Mouse (Mus musculus) stomach, embryonic 15.5 days (tissue): ENCODE results near the gene Ess2. TPM values are rescaled to one million over a fixed set of nuclear protein-coding genes. Genes with fewer than 3 reads are reported as not detected.

ENCODE experiments used
- ATAC-seq: fragments of 200-750 bp; cut with Nextera tagmentation; 2 replicates; pipeline ENCODE4 v1.8.0; 2017; ENCODE audit warnings: low read depth, moderate number of reproducible peaks, moderate TSS enrichment; ENCODE audit not compliant: insufficient read depth, low FRiP score
- H3K27ac ChIP-seq: fragments of 300-500 bp; sonication (generic); 2 replicates; pipeline ENCODE4 v1.5.1; 2015; ENCODE audit warnings: mild to moderate bottlenecking, inconsistent platforms
- H3K27me3 ChIP-seq: fragments of 300-500 bp; sonication (generic); replicated peaks from 2 replicates; pipeline ENCODE4 v1.6.1; 2015; ENCODE audit warnings: inconsistent platforms
- H3K36me3 ChIP-seq: fragments of 300-500 bp; sonication (generic); 2 replicates; pipeline ENCODE4 v1.6.1; 2015; ENCODE audit warnings: inconsistent platforms
- H3K4me1 ChIP-seq: fragments of 300-500 bp; sonication (generic); 2 replicates; pipeline ENCODE4 v1.6.1; 2015; ENCODE audit warnings: inconsistent platforms
- H3K4me2 ChIP-seq: fragments of 300-500 bp; sonication (generic); 2 replicates; pipeline ENCODE4 v1.6.1; 2015; ENCODE audit warnings: mild to moderate bottlenecking, inconsistent platforms
- H3K4me3 ChIP-seq: fragments of 300-500 bp; sonication (generic); replicated peaks from 2 replicates; pipeline ENCODE4 v1.5.1; 2015; ENCODE audit warnings: inconsistent platforms
- H3K9ac ChIP-seq: fragments of 300-500 bp; sonication (generic); 2 replicates; pipeline ENCODE4 v1.6.1; 2015; ENCODE audit warnings: inconsistent platforms
- H3K9me3 ChIP-seq: fragments of 300-500 bp; sonication (generic); 2 replicates; pipeline ENCODE4 v1.6.1; 2016; ENCODE audit warnings: inconsistent platforms
- WGBS: fragments of 180-500 bp; shearing (Covaris S2); methylation state at CpG from one replicate; pipeline ENCODE4 v1.1.7; 2015; 5-methylcytosine and 5-hydroxymethylcytosine counted together
- polyA plus RNA-seq: library from polyadenylated mRNA; unstranded; fragments of >200 nt; fragmentation: Nextera tagmentation; extraction: Ambion mirVana; gene quantifications from 2 replicates; pipeline ENCODE4 v1.2.1, GENCODE M21; 2015

Ess2 gene
- polyA plus RNA-seq, 1 experiment from 2014 or later: 31.7 TPM

- Histone ChIP-seq H3K27me3 (peaks cover 63% of the 10 kb centered on the region), H3K9me3 (no peaks in the 10 kb centered on the region), H3K9ac (no peak within 1 kb of the TSS), H3K27ac (no peak within 1 kb of the TSS), H3K4me3 (peak within 1 kb of the TSS; percentile 41), H3K36me3 (no peaks in the 10 kb centered on the region), H3K4me1 (peaks cover 22% of the 10 kb centered on the region), H3K4me2 (peak within 1 kb of the TSS; percentile 76)
- no peak for ATAC-seq
- WGBS: under 1% methylated on average over 105 of the region's 106 CpGs
Observed at GRCm38 (mm10) chr16:17914307-17915249, 3.4 kb upstream of the Ess2 start, which contains the start of gene Gsc2. Gsc2 (minus strand) TSS chr16:17915059.

- no peak for ATAC-seq
- Histone ChIP-seq H3K36me3 (peaks cover 42% of the 10 kb centered on the region), H3K9me3 (no peaks in the 10 kb centered on the region), H3K27me3 (no peaks in the 10 kb centered on the region), H3K27ac (no peak within 1 kb of the TSS), H3K4me3 (no peak within 1 kb of the TSS), H3K9ac (no peak within 1 kb of the TSS), H3K4me2 (no peak within 1 kb of the TSS), H3K4me1 (no peaks in the 10 kb centered on the region)
- WGBS: 88% methylated on average over 14 of the region's 14 CpGs
Observed at GRCm38 (mm10) chr16:17898462-17898861, 12.7 kb downstream of the Ess2 start, which contains the start of the genes Dgcr2 and Tssk2. Dgcr2 (minus strand) TSS chr16:17898562. Tssk2 (plus strand) TSS chr16:17898637.

- ATAC-seq: no peak
- H3K27ac ChIP-seq: no peak overlapping the region
Observed at GRCm38 (mm10) chr16:17896091-17896490, 15.1 kb downstream of the Ess2 start.

GRCm38 (mm10) chr16:17893923-17894322, 17.2 kb downstream of the Ess2 start, which contains the start of gene Tssk1:
Tssk1 (plus strand) TSS chr16:17894223.
- peaks cover 15% of the 10 kb centered on the region for H3K4me1 ChIP-seq
- no peak within 1 kb of the TSS for H3K9ac ChIP-seq
- ATAC-seq: no peak
- peaks cover 5% of the 10 kb centered on the region; the same call in 1 of the 2 replicates for H3K36me3 ChIP-seq
- H3K27ac ChIP-seq: no peak within 1 kb of the TSS
- no peaks in the 10 kb centered on the region for H3K27me3 ChIP-seq
- no peak within 1 kb of the TSS for H3K4me2 ChIP-seq
- no peaks in the 10 kb centered on the region for H3K9me3 ChIP-seq
- WGBS: 76% methylated on average over 2 of the region's 2 CpGs
- H3K4me3 ChIP-seq: no peak within 1 kb of the TSS

More at GRCm38 (mm10) chr16:17896091-17896490, 15.1 kb downstream of the Ess2 start:
- no peak overlapping the region for H3K9ac ChIP-seq
- no peaks in the 10 kb centered on the region for H3K9me3 ChIP-seq
- peaks cover 19% of the 10 kb centered on the region for H3K36me3 ChIP-seq
- H3K4me1 ChIP-seq: 0 out of 2 replicates have a peak, but pooled peaks cover 6% of the 10 kb centered on the region
- no peak overlapping the region for H3K4me2 ChIP-seq
- H3K4me3 ChIP-seq: no peak overlapping the region
- no peaks in the 10 kb centered on the region for H3K27me3 ChIP-seq

- no peak overlapping the region for H3K4me2 ChIP-seq
- peak overlapping the region; percentile 97; the same call in 1 of the 2 replicates for H3K27ac ChIP-seq
- ATAC-seq: no peak
- H3K36me3 ChIP-seq: no peaks in the 10 kb centered on the region
- H3K4me3 ChIP-seq: no peak overlapping the region
- H3K27me3 ChIP-seq: no peaks in the 10 kb centered on the region
- H3K9ac ChIP-seq: no peak overlapping the region
- peaks cover 15% of the 10 kb centered on the region for H3K4me1 ChIP-seq
- no peaks in the 10 kb centered on the region for H3K9me3 ChIP-seq
- 45% methylated on average over 3 of the region's 3 CpGs for WGBS
Observed at GRCm38 (mm10) chr16:17892606-17893005, 18.5 kb downstream of the Ess2 start.

GRCm38 (mm10) chr16:17891567-17891959, 19.6 kb downstream of the Ess2 start, which contains the start of gene Gm20518:
Gm20518 (minus strand) TSS chr16:17891671.
- 1% methylated on average over 38 of the region's 38 CpGs for WGBS
- H3K4me3 ChIP-seq: peak within 1 kb of the TSS; percentile 99
- peak; percentile 97 for ATAC-seq

DNA sequence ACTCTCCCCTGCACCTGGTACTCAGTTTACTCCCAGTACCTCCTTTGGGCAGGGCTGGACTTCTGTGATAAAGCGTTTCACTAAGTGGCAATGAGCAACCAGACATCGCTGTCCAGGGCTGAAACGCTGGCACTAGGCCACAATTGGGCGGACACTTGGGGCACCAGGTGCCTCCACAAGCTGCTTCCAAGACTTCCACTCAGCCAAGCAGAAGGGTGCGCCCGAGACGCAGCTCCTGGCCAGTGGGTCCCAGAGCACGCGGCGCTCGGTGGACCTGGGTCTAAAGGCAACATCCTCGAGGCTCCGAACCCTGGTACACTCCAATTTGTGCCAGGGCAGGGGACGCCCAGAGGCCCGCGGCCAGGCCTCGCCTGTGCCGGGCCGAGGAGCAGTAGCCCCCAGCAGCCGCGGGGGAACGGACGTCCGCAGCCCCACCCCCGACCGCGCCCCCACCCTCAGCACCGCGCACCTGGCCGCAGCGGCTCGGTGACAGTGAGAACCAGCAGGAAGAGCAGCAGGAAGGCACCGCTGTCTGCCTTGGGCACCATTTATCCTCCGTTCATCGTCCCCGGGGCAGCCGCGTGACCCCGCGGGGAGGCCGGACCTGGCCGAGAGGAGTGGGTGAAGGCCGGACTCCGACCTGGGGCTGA, 20.1 kb downstream of the Ess2 start:
- Histone ChIP-seq H3K9me3 (no peaks in the 10 kb centered on the region), H3K4me2 (peak overlapping the region; percentile 83), H3K27me3 (no peaks in the 10 kb centered on the region), H3K4me3 (peak overlapping the region; percentile 99), H3K27ac (peak overlapping the region; percentile 97), H3K9ac (peak overlapping the region; percentile 98), H3K4me1 (peaks cover 15% of the 10 kb centered on the region), H3K36me3 (no peaks in the 10 kb centered on the region)
- WGBS: under 1% methylated on average over 44 of the region's 44 CpGs
- peak; percentile 64 for ATAC-seq

More at GRCm38 (mm10) chr16:17891567-17891959, 19.6 kb downstream of the Ess2 start, which contains the start of gene Gm20518:
- peak within 1 kb of the TSS; percentile 97 for H3K27ac ChIP-seq
- peak within 1 kb of the TSS; percentile 83 for H3K4me2 ChIP-seq
- H3K27me3 ChIP-seq: no peaks in the 10 kb centered on the region
- peaks cover 15% of the 10 kb centered on the region for H3K4me1 ChIP-seq
- no peaks in the 10 kb centered on the region for H3K36me3 ChIP-seq
- no peaks in the 10 kb centered on the region for H3K9me3 ChIP-seq
- peak within 1 kb of the TSS; percentile 98 for H3K9ac ChIP-seq

DNA sequence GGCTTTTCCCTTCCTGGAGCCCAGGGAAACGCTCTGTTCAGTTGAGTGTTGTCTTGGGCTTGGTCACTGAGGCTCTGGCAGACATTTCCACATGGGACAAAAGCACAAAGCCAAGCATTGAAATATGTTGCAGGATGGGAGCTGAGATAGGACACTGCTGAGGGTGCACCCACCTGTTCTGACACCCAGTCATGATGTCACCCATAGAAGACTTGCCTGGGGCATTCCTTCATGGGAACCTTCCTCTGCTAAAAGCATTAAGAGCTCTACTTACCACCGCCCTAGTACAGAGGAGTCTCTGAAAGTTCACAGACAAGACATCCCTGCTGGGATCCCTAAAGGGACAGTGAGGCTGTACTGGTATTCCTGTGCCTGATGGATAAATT, 20.8 kb downstream of the Ess2 start:
- Histone ChIP-seq H3K27ac (peak overlapping the region; percentile 97; the same call in 1 of the 2 replicates), H3K4me2 (peak overlapping the region; percentile 83), H3K9ac (peak overlapping the region; percentile 98; the same call in 1 of the 2 replicates), H3K4me1 (peaks cover 15% of the 10 kb centered on the region), H3K27me3 (no peaks in the 10 kb centered on the region), H3K36me3 (no peaks in the 10 kb centered on the region), H3K4me3 (peak overlapping the region; percentile 99), H3K9me3 (no peaks in the 10 kb centered on the region)
- no peak for ATAC-seq
- WGBS: 32% methylated on average over 2 of the region's 2 CpGs

- Histone ChIP-seq H3K27me3 (no peaks in the 10 kb centered on the region), H3K4me1 (peaks cover 15% of the 10 kb centered on the region), H3K9me3 (no peaks in the 10 kb centered on the region), H3K4me2 (peak overlapping the region; percentile 83), H3K9ac (no peak overlapping the region), H3K36me3 (no peaks in the 10 kb centered on the region), H3K27ac (no peak overlapping the region), H3K4me3 (peak overlapping the region; percentile 99)
- WGBS: 80% methylated on average over 6 of the region's 6 CpGs
- ATAC-seq: no peak
Observed at GRCm38 (mm10) chr16:17889689-17890341, 21.3 kb downstream of the Ess2 start.

GRCm38 (mm10) chr16:17884116-17884515, 27.0 kb downstream of the Ess2 start:
- no peaks in the 10 kb centered on the region for H3K9me3 ChIP-seq
- H3K4me3 ChIP-seq: no peak overlapping the region
- H3K27me3 ChIP-seq: no peaks in the 10 kb centered on the region
- peaks cover 13% of the 10 kb centered on the region for H3K4me1 ChIP-seq
- 70% methylated on average over 6 of the region's 6 CpGs for WGBS
- no peak overlapping the region for H3K4me2 ChIP-seq
- H3K36me3 ChIP-seq: no peaks in the 10 kb centered on the region; the same call in 1 of the 2 replicates
- no peak overlapping the region for H3K9ac ChIP-seq
- no peak overlapping the region for H3K27ac ChIP-seq
- no peak for ATAC-seq

DNA sequence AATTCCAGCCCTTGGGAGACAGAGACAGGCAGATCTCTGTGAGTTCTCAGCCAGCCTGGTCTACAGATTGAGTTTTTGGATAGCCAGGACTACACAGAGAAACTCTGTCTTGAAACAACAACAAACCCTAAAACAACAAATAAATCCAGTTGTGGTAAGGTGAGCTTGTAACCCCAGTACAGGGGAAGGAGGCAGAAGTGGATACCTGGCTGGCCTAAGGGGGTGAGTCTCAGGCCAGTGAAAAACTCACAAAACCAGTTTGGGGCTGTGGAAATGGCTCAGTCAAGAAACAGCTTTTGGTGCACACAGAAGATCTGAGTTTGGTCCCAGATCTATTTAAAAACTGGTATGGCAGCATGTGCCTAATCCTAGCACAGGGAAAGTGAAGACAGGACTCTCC, 29.0 kb downstream of the Ess2 start:
- no peak for ATAC-seq
- Histone ChIP-seq H3K4me2 (no peak overlapping the region), H3K27ac (no peak overlapping the region), H3K4me1 (peaks cover 13% of the 10 kb centered on the region), H3K36me3 (peaks cover 2% of the 10 kb centered on the region), H3K4me3 (no peak overlapping the region), H3K9me3 (no peaks in the 10 kb centered on the region), H3K27me3 (no peaks in the 10 kb centered on the region), H3K9ac (no peak overlapping the region)
